Mouse (Mus musculus) v-Abl transformed pro-B cells (cell line): Measurements from ENCODE around the gene Kynu.

Experiments used
- in situ Hi-C, 2 experiments: fragments of 400-800 bp; cut with MboI; formaldehyde crosslinking; loops; one replicate each; pipeline ENCODE4 v1.15.1; 2025; ENCODE audit not compliant: unreplicated experiment in 2 of 2

Gene Kynu

DNA sequence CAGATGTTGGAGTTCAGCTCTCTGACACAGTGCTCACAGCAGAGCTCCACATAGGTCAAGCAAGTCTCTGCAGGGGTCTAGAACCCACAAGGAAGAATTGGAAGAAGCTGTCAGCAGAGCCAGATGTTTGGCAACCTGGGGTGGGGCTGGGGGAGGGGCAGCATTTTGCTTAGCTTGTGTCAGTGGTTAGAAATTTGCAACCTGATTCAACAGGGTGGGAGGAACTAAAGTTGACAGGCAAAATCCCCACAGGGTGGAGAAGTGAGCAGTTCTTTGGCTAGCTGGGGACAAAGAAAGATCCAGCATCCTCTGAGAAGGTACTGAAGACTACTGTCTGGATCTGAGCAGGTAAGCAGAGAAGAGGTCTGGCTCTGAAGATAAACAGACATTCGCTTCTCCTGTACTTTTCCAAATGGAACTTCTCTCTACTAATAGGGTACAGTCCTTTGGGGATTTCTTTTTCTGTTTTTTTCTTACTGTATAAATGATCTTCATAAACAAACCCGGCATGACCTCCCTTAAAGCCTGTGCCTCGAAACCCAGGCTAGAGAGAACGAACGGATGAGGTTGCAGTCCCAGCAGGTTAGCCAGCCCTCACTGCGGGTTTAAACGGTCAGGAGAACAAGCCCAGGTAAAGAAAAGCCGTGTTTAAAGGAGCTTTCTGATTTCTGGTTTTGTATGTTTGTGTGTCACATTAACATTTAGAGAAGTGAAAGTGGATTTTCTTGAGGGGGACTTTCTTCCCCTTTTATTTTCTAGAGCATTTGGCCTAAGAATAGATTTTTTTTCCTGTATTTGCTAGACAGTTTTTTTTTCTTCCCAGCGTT lies at the start of gene Kynu:
Gene Kynu (plus strand): TSS at position 268 of the 827 bp plus-strand sequence.
- in situ Hi-C loops: loop anchor here (5.0 to 10.0 kb wide), 2 partner anchors 58 to 280 kb away; no protein-coding TSS in a partner anchor

GRCm38 (mm10) chr2:43506182-43506581 lies 48.9 kb upstream of the Kynu start:
- in situ Hi-C loops: no loop called here

DNA sequence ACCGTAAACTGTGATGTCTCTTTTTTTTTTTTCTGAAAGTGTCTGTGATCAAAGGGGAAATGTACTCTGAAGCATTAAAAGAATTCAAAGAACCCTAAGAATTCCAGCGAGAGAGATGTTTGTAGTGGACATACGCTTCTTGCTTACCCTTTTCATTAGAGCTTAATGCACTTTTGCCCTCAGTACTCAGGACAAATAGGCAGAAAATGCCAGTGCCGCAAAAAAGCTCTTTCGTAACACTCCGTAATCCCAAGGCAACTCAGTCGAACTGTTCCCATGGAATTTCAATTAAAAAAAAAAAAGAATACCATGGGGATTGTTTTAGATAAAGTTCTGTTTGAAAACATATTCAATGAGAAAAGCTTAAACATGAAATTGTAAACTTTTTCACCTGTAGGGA lies 41.3 kb upstream of the Kynu start:
- in situ Hi-C loops: no loop called here

- in situ Hi-C loops: no loop called here
Measured at GRCm38 (mm10) chr2:43534417-43534816, 20.7 kb upstream of the Kynu start.

- in situ Hi-C loops: no loop called here
Measured at GRCm38 (mm10) chr2:43542615-43543014, 12.5 kb upstream of the Kynu start.

GRCm38 (mm10) chr2:43545665-43546064 lies 9.5 kb upstream of the Kynu start:
- in situ Hi-C loops: no loop called here

DNA sequence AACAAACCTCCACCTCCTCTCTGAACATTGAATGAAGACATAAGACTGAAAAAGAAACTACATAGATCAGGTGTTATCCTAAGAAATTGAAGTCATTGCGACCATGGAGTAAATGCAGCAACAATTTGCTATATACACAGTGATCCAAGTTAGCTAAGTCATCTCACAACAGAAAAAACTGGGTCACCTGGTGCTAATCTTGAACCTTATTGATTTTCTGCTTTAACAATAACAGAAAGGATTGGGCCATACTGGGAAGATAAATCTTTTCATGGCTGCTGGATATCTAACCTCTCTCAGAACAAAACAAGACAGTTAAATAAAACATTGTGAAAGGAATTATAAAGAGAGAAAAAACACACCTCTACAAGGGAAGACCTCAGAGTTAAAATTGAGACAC lies 8.7 kb upstream of the Kynu start:
- in situ Hi-C loops: no loop called here

DNA sequence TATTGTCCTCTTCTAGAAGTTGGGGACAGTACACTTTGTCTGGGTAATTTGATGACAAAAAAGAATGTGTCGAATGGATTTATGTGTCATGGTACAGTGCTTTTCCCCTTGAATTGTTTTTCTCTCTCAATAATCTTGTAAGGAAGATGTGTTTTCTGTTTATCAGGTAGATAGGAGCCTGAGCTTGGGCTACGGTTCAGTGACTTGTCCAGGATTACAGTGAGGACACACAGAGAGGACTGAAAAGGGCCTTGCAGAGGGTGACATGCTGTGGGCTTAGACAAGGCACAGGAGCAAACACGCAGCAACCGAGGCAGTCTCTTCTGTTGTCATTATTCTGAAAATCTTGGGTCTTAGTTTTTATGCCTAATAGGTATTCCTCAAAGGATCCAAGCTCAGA lies 913 bp upstream of the Kynu start:
- in situ Hi-C loops: loop anchor here (10.0 kb wide), 1 partner anchor 279 kb away; no protein-coding TSS in a partner anchor

- in situ Hi-C loops: loop anchor here (5.0 to 10.0 kb wide), 2 partner anchors 59 to 281 kb away; no protein-coding TSS in a partner anchor
Measured at GRCm38 (mm10) chr2:43555889-43556285, 758 bp downstream of the Kynu start.

- in situ Hi-C loops: loop anchor here (5.0 to 10.0 kb wide), 2 partner anchors 60 to 282 kb away; no protein-coding TSS in a partner anchor
Measured at GRCm38 (mm10) chr2:43556985-43557384, 1.9 kb downstream of the Kynu start.

DNA sequence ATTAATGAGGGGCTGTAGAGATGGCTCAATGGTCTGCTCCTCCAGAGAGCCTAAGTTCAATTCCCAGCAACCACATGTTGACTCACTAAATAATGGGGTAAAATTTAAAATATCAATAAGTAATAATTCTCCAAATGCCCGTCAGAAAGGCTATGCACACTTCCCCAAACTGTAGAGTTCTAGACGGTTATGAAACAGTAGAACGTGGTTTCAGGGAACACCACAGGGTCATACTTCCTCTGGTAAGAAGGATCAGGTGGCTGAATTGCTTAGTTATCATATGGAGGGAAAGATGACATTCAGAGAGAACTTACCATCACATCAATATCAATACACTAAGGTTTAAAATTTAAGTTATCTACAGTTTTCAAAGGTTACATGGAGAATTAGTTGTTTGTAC lies 6.1 kb downstream of the Kynu start:
- in situ Hi-C loops: no loop called here

DNA sequence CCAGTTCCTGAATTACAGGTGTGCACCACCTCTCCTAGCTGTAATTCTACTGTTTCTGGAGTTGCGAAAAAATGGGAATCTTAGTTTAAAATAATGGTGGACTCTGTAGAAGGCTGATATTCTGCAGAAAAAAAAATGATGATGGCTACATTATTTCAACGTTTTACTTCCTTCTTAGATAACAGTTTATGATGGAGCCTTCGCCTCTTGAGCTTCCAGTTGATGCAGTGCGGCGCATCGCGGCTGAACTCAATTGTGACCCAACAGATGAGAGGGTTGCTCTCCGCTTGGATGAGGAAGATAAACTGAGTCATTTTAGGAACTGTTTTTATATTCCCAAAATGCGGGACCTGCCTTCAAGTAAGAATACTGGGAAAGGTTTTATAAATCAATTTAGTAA lies 7.7 kb downstream of the Kynu start:
- in situ Hi-C loops: no loop called here

GRCm38 (mm10) chr2:43568406-43568805 lies 13.3 kb downstream of the Kynu start:
- in situ Hi-C loops: no loop called here

DNA sequence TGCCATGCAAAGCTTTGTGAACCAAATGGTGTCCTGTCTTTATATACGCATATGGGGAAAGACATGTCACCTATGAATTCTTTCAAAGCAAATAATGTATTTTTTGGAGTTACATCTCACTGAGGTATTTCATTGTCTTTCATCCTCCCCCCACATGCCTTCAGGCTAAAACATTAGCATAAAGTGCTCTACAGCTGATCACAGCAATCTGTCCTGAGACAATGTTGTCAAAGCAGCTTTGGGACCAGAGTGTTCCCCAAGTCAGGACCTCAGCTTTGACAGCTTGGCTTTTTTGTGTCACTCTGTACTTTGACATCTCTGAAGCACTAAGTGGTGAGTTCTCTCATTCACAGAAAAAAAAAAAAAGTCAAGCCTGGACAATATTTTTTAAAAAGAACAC lies 18.4 kb downstream of the Kynu start:
- in situ Hi-C loops: no loop called here

DNA sequence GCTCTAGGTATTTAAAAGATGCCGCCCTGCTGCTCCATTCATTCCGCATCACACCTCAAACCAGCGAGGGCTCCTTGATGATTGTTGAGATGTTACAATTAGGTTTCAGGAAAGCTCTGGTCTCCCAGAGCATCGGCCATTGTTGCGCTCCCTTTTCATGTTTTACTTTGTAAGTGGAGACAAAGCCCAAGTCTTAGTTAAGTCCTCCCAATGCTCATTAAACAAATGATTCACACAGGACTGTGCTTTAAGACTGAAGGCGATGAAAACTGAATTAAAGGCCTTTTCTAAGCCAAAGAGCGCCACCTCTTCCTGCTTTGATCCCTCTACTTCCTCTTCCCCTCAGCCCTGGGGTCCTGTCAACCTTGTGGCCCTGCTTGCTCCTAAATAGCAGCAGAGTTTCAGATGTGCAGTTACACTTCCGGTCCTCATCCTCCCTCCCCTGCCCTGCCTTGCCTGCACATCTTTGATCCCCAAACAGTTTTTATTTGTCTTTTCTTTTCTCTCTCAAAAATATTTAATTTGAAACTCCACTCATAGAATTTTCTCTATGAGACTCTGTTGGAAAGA lies 28.2 kb downstream of the Kynu start:
- in situ Hi-C loops: no loop called here

GRCm38 (mm10) chr2:43585508-43585907 lies 30.4 kb downstream of the Kynu start:
- in situ Hi-C loops: no loop called here

- in situ Hi-C loops: no loop called here
Measured at GRCm38 (mm10) chr2:43587832-43588231, 32.7 kb downstream of the Kynu start.

DNA sequence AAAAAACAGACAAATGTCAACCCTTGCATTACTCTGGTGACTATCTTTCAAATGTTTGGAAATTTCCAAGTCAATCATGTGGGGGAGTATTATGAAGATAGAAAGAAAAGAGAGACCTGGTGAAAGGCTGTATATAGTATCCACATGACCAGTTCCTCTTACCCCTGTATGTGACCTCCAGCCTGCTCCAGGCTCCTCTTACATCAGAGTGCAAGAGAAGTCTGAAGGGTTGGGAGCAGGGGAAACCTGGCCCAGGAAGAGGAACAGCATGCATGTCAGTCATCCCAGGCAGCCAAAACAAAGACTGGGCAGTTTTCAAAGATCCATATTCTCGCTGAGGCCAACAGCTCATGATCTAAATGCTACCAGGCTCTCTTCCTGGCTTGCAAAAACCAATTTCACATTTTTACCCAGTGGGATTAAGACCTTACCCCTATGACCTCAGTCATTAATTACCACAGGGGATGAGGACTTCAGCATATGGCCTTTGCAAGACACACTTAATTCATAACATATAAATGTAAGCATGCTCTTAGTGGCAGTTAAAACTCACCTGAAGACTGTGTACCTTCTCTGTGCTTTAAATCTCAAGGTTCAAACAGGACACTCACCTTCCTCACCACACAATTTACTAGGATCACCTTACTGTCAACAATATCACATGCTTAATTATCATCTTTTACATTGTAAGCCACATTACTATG lies 37.0 kb downstream of the Kynu start:
- in situ Hi-C loops: no loop called here

DNA sequence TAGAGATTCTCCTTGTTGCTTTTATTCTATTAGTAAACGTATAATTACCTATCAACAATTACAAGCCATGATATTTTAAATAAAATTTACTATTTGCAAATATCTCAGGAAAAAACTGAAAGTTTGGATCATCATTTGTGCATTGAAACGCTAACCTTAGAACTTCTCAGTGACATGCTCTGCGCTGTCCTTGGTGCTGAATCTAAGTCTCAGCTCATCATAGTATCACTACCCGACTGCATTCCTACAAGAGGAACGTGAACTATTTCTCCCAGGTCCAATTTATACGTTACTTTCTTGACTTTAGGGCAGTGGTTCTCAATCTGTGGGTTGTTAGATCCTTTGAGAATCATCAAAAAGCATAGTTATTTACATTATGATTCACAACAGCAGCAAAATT lies 58.4 kb downstream of the Kynu start:
- in situ Hi-C loops: no loop called here

DNA sequence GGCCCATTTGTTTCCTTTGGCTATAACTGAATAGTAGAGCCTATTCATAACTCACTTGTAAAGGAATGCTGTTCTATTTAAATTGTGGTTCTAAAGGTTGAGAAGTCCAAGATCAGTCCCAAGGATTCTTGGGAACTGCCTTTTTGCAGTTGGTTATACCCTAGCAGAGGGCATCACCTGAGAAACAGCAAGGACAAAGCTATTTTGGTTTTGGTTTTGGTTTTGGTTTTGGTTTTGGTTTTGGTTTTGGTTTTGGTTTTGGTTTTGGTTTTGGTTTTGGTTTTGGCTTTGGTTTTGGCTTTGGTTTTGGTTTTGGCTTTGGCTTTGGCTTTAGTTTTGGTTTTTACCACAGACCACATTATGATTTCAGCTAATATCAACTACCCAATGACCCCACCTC lies 66.0 kb downstream of the Kynu start:
- in situ Hi-C loops: loop anchor here in 1 of 2 experiments (10.0 kb wide), 1 partner anchor 126 kb away; no protein-coding TSS in a partner anchor

DNA sequence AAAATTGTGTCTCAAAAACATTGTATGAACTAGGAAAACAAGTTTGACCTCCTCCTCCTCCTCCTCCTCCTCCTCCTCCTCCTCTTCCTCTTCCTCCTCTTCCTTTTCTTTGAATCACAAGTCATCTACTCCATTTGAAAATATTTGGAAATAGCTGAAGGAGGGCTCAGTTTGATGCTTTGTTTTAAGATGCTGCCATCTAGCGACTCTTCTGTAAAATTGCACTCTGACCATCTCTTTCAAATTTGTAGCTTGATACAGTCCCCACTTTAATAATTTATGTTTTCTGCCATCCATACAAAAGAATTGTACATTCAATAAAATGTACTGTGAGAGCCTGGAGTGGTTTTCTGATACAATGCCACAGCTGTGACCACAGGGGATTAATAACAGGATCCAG lies 67.7 kb downstream of the Kynu start:
- in situ Hi-C loops: loop anchor here in 1 of 2 experiments (10.0 kb wide), 1 partner anchor 128 kb away; no protein-coding TSS in a partner anchor
